Mouse (Mus musculus) kidney, adult 2 months (tissue): Measurements from ENCODE around the gene Slc17a7.

ENCODE experiments used
- CTCF ChIP-seq: fragments of 200-500 bp; conservative IDR thresholded peaks from 2 replicates; pipeline ENCODE4 v1.5.1; 2011; ENCODE audit warnings: low read depth, mild to moderate bottlenecking, control low read depth, low read length, moderate library complexity, mixed read lengths; ENCODE audit not compliant: insufficient read depth, insufficient read length
- POLR2A ChIP-seq: fragments of 200-500 bp; IDR thresholded peaks from one replicate; pipeline ENCODE4 v1.6.1; 2011; ENCODE audit warnings: low read depth, low read length, control low read depth

DNA sequence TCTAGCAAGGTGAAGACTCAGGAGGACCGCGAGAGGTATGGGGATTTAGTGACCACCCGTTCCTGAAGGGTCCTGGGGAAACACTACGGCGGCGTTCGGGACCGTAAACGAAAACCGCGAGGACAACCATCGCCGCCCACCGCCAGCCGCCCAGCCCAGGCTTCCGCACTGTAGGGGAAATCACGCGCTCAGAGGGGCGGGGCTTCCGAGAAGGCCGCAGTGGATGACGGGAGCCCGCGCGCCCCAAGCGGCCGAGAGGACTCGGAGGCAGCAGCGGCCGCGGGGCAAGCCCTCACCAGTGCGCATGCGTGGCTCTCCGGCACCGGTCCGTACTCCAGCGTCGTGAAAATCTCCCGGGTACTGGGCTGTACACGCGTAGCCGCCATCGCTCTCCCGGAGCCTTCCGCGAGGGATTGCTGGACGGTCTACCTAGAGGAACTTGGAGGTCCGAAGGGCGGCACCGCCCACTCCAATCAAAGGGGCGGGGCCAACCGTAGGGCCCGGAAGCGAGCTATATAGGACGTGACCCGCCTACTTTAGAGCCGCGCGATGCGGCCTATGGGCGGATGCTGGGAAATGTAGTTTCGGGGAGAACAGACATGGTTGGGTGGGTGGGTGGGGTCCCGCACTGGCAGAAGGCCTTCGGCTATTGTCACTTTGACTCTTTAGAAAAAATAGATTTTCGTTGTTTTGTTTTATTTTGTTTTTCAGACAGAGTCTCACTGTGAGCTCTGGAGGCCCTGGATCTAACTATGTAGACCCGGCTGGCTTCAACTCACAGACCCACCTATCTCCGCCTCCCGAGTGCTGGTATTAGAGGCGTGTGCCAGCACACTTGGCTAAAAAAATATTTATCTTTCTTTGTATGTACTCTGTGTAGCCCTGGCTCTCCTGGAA lies 9.4 kb upstream of the Slc17a7 start, which contains the start of the genes Pih1d1 and Aldh16a1:
- TF ChIP-seq POLR2A (peak; percentile 74), CTCF (peak; percentile 50)
